Mouse (Mus musculus) layer of hippocampus, adult 18-20 months (tissue): ENCODE data around the gene Olfr1367. TPM values are rescaled to one million over a fixed set of nuclear protein-coding genes. Genes with fewer than 3 reads are reported as not detected.

Experiments
- DNase-seq, 2 experiments: peaks; one replicate each; pipeline ENCODE4 v3.0.0; 2022; ENCODE audit warnings: low spot score in 2 of 2
- long read RNA-seq: library from polyadenylated mRNA; stranded (forward); transcript quantifications from one replicate; pipeline ENCODE4 v2.0.0, GENCODE M21; 2021
- total RNA-seq, 2 experiments: library from RNA; stranded (reverse); gene quantifications; 2 replicates each; pipeline ENCODE4 v1.2.3; 2021

The Olfr1367 gene
- not detected for total RNA-seq
- long read RNA-seq = 0 reads

DNA sequence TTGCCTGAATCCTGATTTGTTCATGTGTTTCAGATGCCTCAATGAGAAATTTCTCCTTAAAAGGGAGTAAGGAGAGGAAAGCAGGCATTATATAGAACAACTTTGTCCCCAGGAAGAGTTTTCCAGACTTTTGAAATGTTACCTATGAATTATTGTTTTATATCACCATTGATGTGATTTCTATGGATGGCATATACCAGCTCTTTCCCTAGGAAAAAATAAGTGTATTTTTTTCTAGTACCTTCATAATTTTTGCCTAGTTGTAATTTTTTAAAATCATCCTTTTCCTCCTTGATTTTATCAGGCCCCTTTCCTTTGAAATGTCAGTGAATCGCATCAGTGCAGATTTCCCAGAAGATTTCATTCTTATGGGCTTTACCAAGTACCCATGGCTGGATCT, at the start of gene Olfr1367:
Gene Olfr1367, plus strand, starts transcription at position 301 of the 400 bp plus-strand sequence.
- no peak for DNase-seq

DNA sequence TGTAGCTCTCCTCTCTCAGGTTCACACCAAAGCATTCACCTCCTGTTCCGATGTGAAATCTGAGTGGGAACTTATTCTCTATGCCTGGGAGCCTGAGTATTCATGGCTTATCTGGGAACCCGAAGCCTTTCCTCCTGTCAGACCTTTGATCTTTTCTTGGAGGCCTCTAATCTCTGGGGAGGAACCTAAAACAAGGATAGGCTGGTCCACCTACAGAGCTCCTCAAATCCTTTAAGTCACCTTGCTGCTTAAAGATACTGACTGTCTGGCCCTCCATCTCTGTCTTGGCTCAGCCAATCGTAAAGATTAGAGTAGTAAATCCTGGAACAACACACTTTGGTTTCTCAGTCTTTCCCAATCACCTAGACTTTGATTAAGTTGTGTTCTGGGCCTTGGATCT, 48.2 kb upstream of the Olfr1367 start:
- DNase-seq = no peak

- no peak for DNase-seq
These were observed 42.1 kb upstream of the Olfr1367 start for GRCm38 (mm10) chr13:21304483-21305066.

DNA sequence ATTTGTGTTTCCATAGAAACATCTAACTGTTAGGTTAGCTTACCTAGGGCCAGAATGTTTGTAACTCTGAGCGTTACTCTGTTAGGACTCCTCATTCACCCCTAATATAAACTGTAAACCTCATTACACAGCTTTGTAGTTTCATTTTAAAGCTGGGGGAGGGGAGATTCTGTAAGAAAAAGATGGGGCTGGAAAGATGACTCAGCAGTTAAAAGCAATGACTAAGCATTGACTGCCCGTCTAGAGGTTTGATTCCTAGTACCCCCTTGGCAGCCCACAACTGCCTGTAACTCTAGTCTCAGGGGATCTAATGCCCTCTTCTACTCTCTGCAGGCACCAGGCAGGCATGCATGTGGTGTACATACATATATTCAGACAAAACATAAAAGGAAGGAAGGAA, 36.9 kb upstream of the Olfr1367 start:
- DNase-seq = no peak

DNA sequence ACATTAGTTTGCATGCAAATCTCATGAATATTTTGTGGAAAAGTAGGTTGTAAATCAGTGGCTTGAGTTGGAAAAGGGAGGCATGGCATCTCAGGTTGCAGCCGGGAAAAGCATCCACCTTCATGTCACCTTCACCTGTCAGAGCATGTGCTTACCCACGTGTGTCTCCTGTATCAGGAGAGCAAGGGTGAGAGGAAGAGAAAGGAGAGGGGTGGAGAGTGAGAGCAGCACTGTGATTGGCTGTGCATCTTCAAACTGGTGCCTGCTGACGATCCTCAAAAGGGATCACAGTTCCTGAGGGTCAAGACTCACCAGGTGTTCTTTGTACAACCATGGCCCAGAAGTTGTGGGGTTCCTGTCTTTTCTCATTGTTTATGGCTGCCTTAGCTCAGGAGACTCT, 34.8 kb upstream of the Olfr1367 start, which contains the start of gene Gpx6:
Gene Gpx6, plus strand, starts transcription at position 200 of the 400 bp plus-strand sequence.
- no peak for DNase-seq

DNA sequence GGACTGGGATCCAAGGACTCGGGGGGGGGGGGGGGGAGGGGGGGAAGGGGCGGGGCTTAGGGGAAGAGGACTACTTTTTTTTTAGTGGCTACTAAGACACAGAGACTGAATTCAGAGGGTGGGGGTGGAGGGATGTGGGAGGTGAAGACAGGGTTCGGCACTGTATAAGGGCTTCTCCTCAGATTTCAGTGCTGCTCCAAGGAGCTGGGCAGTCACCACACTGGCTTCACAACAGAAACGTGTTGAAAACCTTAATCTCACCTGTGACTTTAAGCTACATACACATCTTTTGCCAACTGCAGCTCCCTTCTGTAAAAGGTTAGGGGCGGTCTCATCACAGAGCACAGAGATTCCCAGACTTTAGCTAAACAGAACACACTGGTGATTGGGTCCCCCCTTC, 33.9 kb upstream of the Olfr1367 start:
- DNase-seq = no peak

DNA sequence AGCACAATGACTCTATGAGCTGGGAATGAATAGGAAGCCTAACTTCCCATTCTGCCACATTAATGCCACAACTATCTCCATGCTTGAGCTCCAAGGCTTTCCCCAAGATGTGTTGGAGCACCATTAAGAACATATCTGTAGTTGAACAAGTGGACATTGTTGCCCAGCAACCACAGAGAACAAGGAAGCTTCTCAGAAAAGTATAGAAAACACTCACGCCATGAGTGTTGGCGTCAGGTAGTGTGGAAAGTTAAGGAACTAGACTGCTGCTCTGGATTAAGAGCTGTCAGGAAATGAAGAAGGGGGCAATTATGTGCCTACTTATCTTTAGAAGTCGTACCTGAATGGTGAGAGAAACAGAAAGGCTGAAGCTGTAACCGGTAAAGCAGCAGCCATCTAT, 32.8 kb upstream of the Olfr1367 start:
- no peak for DNase-seq

GRCm38 (mm10) chr13:21320262-21320661, 26.4 kb upstream of the Olfr1367 start:
- no peak for DNase-seq

GRCm38 (mm10) chr13:21321890-21322494, 24.7 kb upstream of the Olfr1367 start:
- DNase-seq = peak in 1 of 2 experiments; percentile 39

DNA sequence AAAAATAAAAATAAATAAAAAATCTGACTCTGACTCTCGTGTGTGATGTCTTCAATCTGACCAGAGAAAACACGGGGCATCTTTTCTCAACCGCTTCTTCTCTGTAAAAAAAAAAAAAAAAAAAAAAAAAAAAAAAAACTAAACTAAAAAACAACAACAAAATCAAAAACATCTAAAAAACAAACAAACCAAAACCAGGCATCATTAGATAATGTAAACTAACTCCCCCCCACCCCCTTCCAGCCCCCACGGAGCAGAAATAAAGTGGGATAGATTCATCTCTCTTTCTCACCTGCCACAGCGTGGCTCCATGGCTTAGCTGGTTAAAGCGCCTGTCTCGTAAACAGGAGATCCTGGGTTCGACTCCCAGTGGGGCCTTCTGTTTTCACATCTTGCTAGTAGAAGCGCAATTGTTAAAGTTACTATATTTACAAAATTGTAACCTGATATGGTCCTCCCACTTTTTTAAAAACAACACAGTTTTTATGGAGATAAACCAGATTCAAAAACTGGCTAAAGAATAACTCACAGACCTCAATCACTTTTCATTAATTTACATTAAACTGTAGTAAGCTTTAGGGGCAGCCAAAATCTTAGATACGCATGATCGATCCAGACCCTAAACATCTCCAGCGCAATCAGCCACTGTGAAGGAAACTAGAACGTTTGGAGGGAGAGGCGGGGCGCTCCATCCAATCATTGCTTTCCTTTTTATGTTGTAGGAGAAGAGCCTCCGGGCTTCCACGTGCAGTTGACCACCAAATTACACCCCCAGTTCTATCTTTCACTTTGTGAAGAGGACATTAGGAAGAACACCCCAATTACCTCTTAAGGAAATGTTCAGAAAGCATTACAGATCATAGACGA, 24.0 kb upstream of the Olfr1367 start:
- DNase-seq = peak; percentile 69 to 87

DNA sequence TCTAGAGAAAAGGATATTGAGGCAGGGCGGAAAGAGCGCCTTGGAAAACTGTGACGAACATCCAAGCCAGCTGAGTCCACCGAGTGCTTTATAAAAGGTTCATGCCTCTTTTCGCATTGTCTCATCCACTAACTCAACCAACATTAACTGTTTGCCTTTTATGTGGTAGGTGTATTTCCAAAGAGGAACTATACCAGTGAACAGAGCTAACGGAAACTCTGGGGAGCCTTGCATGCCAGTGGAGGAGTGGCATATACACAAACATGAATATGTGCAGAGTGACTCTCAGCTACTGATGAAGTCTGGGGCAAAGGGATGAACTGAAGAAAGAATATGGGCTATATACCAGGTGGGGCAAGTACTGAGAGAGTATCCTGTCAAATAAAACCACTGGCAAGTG, 23.3 kb upstream of the Olfr1367 start:
- DNase-seq = no peak

GRCm38 (mm10) chr13:21326191-21326590, 20.5 kb upstream of the Olfr1367 start:
- peak in 1 of 2 experiments; percentile 24 for DNase-seq

DNA sequence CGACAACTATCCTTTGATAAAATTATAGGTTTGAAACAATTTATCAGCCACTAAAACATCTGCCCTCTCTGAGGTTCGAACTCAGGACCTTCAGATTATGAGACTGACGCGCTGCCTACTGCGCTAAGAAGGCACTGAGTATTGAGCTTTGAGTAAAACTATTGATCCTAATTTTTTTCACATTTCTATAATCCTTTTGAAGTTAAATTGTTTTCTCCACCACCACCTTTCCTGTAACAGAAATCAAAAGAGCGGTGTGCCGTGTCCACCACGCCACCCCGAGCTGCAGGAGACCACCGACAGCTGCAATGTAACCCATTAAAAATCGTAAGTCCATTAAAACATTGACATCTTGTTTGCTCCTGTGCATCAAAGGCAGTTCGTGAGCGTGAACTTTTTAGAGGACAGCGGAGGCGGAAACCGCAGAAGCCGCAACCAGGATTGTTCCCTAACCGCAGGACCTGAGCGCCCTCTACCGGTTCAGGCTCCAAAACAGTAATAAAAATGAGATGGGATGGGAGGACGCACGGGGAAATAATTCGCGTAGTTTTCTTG, 20.0 kb upstream of the Olfr1367 start:
- DNase-seq = peak; percentile 66 to 89

GRCm38 (mm10) chr13:21327424-21327823, 19.3 kb upstream of the Olfr1367 start:
- no peak for DNase-seq

DNA sequence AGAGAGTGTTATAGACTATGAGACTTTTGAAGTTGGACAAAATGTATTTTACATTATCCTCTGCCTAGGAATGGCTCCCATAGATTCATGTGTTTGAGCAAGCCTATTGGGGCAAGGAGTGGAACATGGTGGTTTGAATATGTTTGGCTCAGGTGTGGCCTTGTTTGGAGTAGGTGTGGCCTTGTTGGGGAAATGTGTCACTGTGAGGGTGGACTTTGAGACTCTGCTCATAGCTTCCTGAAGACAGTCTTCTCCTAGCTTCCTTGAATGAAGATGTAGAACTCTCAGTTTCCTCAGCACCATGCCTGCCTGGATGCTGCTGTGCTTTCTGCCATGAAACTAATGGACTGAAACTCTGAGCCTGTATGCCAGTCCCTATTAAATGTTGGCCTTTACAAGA, 3.9 kb downstream of the Olfr1367 start:
- no peak for DNase-seq

- peak; percentile 90 to 94 for DNase-seq
These were observed 16.0 kb downstream of the Olfr1367 start, which contains the start of gene Zscan12 for GRCm38 (mm10) chr13:21362621-21363248. Zscan12 (plus strand) TSS chr13:21362820.

DNA sequence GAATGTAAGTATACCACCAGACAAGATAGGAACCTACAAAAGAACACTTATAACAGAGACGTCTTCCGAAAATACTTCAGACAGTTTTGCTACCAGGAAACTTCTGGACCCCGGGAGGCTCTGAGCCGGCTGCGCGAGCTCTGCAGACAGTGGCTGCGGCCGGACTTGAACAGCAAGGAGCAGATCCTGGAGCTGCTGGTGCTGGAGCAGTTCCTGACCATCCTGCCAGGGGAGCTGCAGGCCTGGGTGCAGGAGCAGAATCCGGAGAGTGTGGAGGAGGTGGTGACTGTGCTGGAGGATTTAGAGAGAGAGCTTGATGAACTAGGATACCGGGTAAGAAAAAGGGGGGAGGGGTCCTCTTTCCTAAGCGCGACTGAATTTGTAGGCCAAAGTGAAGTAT, 17.0 kb downstream of the Olfr1367 start:
- no peak for DNase-seq

GRCm38 (mm10) chr13:21366635-21367034, 19.9 kb downstream of the Olfr1367 start:
- no peak for DNase-seq

GRCm38 (mm10) chr13:21372700-21373099, 26.0 kb downstream of the Olfr1367 start:
- no peak for DNase-seq

DNA sequence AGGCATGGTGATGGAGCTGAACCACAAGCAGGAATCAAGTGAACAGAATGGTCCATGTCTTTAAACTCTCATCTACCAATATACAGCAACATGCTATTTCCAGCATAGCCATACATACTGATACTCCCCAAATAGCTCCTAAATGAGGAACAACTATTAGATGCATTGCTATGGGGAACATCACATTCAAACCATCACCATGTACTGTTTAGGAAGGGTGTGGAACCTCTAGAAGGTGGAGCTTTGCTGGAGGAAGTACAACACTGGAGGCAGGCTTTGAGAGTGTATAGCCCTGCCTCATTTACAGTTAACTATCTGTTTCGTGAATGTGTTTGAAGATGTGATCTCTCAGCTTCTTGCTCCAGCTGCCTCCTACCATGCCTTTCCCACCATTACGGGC, 31.1 kb downstream of the Olfr1367 start:
- no peak for DNase-seq

- DNase-seq = no peak
These were observed 48.5 kb downstream of the Olfr1367 start for GRCm38 (mm10) chr13:21395211-21395610.
